Mouse (Mus musculus): ENCODE measurements around the gene Abtb2.

The Abtb2 gene

GRCm38 (mm10) chr2:103664341-103664740, 98.2 kb downstream of the Abtb2 start:
- DNase-seq, result no peak

- DNase-seq, result peak; percentile 26
Observed at GRCm38 (mm10) chr2:103667962-103668815, 102.1 kb downstream of the Abtb2 start.

DNA sequence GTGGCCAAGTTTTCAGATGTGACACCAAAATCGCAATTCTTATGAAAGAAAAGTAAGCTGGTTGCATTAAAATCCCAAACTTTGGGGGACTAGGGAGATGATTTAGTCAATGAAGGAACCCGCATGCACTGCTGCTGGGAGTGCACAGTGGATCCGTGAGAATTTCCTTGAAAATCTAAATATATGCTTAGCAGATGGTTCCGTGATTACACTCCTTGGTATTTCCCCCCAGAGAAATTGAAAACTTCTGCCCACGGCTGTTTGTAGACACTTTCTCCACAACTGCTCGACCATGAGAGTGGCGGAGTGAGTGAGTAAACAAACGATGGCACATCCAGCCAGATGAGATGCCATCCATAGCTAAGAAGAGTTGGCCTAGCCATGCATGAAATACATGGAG, 102.8 kb downstream of the Abtb2 start:
- DNase-seq, result no peak

- DNase-seq, result no peak
Observed at GRCm38 (mm10) chr2:103669561-103669960, 103.5 kb downstream of the Abtb2 start.

DNA sequence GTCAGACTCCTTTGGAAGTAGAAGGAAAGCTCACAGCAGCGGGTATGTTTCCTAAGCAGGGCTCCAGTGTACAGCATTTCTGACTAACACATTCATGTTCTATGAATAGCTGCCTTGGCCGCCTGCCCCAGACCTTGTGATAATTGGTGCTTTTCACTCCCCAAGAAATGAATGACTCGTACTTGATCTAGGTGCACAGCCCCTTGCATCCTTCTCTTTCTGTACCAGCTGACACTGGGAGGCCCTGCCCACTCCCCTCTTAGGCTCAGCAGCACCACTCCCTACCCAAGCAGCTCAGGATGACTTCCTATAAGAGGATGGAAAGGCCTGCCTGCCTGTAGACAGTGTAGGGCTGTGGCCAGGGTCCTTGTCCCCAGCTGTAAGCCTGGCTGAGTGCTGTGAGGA, 104.2 kb downstream of the Abtb2 start:
- DNase-seq, result peak; percentile 45

DNA sequence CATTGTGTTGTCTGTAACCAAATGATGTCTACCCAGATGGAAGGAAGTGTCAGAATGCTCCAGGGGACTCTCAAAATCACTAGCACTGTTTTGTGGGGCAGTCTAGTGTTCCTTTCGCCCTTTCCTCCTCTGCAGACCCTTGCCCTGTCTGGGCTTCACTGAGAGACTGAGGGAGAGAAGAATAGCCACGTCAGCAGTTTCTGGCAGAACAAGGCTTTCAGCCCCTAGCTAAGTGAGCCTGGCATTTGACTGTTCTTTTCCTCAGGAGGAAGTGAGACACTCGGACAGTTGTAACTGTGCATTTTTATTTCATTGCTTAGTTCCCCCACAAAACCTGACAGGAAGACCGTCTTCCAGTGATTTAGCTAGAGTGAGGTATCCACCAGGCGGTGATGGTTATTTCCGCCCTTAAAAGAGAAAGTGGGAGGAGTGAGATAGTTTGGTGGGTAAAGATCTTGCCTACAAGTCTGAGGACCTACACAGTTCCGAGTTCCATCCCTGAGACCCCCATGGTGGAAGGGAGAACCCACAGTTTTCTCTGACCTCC, 106.5 kb downstream of the Abtb2 start:
- no peak for DNase-seq

GRCm38 (mm10) chr2:103673609-103674008, 107.5 kb downstream of the Abtb2 start:
- DNase-seq, result no peak

- no peak for DNase-seq
Observed at GRCm38 (mm10) chr2:103675391-103675790, 109.3 kb downstream of the Abtb2 start.

- DNase-seq, result no peak
Observed at GRCm38 (mm10) chr2:103676808-103677207, 110.7 kb downstream of the Abtb2 start.

- DNase-seq, result no peak
Observed at GRCm38 (mm10) chr2:103677614-103678369, 111.7 kb downstream of the Abtb2 start.

DNA sequence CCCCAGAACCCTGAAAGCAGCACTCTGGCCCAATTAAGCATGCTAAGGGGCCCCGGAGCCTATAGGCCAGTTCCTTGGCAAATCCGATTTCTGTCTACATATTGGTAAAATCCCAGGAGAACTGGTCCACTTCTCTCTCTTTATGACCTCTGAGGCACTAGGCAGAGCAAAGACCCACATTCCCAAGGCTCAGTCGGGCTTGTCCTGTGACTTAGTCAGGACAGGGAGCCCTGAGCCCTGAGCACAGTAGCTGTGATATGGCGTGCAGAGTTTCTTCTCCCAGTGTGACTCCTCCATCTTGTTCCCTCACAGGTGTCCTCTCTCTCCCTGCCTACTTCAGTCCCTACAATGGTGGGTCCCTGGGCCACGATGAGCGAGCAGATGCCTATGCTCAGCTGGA, 112.3 kb downstream of the Abtb2 start:
- DNase-seq, result no peak

GRCm38 (mm10) chr2:103680364-103681110, 114.4 kb downstream of the Abtb2 start:
- no peak for DNase-seq

DNA sequence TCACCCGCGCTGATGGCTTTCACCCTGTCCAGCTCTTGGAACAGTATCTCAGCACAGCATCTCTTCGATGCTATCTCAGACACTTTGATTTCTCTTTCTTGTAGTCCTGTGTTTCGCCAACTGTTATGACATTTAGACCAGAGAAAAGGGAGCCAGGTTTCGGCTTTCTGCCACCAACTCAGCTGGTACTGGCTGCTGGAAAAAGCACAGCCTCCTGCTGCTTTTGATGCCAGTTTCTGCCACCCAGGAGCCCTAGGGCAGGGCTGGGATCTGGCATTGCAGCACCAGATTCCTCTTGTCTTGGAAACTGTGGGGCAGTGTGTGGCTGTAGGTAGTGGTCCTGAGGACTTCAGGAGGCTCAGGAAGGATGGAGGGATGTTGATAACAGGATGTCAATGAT, 115.0 kb downstream of the Abtb2 start:
- no peak for DNase-seq

GRCm38 (mm10) chr2:103682261-103682722, 116.2 kb downstream of the Abtb2 start:
- no peak for DNase-seq

DNA sequence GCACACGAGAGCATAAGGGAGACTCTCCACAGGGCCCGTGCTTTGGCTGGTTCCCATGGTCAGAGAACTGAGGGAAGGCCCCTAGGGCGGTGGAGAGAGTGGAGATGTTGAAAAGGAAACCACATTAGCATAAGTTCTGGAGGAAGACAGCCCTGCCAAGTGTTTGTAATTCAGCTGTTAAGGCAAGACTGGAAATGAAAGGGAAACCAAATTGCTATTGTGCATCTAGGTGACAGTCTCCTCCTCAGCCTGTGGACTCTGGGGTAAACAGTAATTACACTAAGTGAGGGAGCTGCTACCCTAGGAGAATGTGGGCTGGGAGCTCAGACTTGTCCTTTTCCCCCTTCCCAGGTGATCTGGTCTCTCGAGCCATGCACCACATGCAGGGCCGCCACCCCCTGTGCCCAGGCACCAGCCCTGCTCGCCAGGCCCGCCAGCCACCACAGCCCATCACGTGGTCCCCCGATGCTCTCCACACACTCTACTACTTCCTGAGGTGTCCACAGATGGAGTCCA, 116.9 kb downstream of the Abtb2 start:
- DNase-seq, result peak; percentile 29

GRCm38 (mm10) chr2:103684431-103684830, 118.3 kb downstream of the Abtb2 start:
- DNase-seq, result no peak

- no peak for DNase-seq
Observed at GRCm38 (mm10) chr2:103684926-103685577, 118.9 kb downstream of the Abtb2 start.

DNA sequence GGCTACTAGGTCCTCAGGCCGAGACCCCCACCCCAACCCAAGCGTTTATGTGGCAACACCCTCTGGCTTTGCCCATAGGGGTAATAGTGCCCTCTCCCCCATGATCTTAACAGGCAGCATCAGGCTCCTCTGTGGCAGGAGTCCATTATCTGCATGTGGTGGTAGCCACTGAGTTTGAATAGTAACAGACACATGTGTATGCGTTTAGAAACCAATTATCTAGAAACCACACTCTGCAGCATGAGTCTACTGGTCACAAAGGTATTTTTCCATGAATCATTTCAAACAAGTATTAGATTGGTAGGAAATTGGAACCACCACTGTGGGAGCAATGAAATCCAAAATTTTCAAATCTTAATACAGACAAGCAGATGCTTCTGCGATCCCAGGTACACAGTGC, 119.5 kb downstream of the Abtb2 start:
- DNase-seq, result no peak

- no peak for DNase-seq
Observed at GRCm38 (mm10) chr2:103687143-103687542, 121.0 kb downstream of the Abtb2 start.

DNA sequence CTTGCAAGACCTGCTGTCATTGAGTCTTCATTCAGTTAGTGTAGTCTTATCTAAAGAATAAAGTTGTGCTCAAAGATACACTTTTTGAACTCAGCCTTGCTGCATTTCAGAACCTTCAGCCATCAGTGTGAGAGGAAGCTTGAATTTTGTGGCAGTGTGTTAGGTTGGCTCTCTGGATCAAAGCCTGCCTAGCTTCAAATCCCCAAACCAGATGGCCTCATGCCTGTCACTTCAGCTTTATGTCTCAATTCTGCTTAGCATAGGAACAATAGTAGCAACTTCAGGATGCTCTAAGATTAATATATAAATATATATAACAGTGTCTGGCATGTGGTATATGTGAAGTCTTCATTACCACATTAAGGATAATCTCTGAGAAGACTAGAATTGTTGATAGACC, 121.8 kb downstream of the Abtb2 start:
- no peak for DNase-seq

DNA sequence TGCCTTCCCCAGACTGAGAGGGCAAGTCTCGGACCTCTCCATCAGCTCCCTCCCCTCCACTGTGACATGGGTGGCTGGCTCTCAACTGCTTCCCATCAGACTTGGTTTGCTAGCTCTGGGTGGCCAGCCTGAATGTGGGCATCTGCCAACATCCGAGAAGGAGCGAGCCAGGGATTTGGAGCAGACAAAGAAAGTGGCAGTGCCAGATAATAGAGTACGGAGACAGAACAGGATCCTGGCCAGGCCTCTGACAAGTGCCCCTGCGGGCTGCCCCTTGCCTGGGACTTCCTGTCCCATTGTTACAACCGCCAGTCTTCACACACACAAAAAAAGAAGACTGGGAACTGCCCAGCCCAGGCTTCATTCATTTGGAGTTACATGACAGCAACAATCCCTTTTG, 124.3 kb downstream of the Abtb2 start:
- DNase-seq, result no peak

DNA sequence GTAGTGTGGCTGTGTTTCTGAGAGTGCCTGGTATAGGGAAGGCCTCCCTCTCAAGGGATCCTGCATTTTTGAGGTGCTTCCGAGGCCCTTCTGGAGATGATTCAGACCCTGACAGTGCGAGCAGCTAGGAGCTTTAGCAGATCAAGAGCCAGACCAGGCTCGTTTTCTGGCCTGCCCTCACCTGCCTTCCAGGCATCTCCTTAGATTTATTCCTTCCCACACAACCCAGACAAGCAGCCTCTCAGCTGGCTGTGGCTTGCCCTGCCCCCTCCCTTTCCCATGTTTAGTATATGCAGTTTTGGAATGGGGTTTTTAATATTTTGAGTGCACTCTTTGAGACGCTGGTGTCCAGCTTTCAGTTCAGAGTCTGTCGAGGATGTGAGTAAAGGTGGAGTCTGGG, 124.7 kb downstream of the Abtb2 start:
- no peak for DNase-seq

Measured in kidney, adult 9 months (tissue).